Mouse (Mus musculus) left cerebral cortex, postnatal 10 days (tissue): ENCODE results near the gene Mrm3. TPM values are rescaled to one million over a fixed set of nuclear protein-coding genes. Genes with fewer than 3 reads are reported as not detected.

ENCODE experiments used
- DNase-seq, 2 experiments: peaks; one replicate each; pipeline ENCODE4 v3.0.0; 2021 to 2022; ENCODE audit warnings: low spot score in 2 of 2, mixed read lengths in 1 of 2; ENCODE audit errors: extremely low spot score in 1 of 2
- intact Hi-C: fragments of 180-260 bp; cut with DNase I; formaldehyde crosslinking; loops from one replicate; pipeline ENCODE4 v1.15.1; 2025
- total RNA-seq, 2 experiments: library from RNA; stranded (reverse); gene quantifications; 2 replicates each; pipeline ENCODE4 v1.2.3; 2021

Mrm3 gene
- total RNA-seq, 2 experiments from 2014 or later = 17.4 to 17.6 TPM

- intact Hi-C loops = no loop called here
- no peak for DNase-seq
These were observed 35.7 kb downstream of the Mrm3 start for GRCm38 (mm10) chr11:76278960-76279852.

GRCm38 (mm10) chr11:76279971-76280370 is 36.5 kb downstream of the Mrm3 start:
- intact Hi-C loops = no loop called here
- no peak for DNase-seq

GRCm38 (mm10) chr11:76283841-76284240 is 40.3 kb downstream of the Mrm3 start:
- DNase-seq = no peak
- intact Hi-C loops = no loop called here

GRCm38 (mm10) chr11:76285431-76286075 is 42.0 kb downstream of the Mrm3 start:
- no peak for DNase-seq
- intact Hi-C loops = no loop called here

- DNase-seq = no peak
- intact Hi-C loops = no loop called here
These were observed 43.1 kb downstream of the Mrm3 start for GRCm38 (mm10) chr11:76286534-76287126.

- no peak for DNase-seq
- intact Hi-C loops = no loop called here
These were observed 43.8 kb downstream of the Mrm3 start for GRCm38 (mm10) chr11:76287301-76287700.

GRCm38 (mm10) chr11:76288645-76289044 is 45.1 kb downstream of the Mrm3 start:
- DNase-seq = peak in 1 of 2 experiments; percentile 46
- intact Hi-C loops = no loop called here

GRCm38 (mm10) chr11:76290367-76290766 is 46.9 kb downstream of the Mrm3 start:
- DNase-seq = peak; percentile 60 to 66
- intact Hi-C loops = no loop called here

GRCm38 (mm10) chr11:76291960-76292359 is 48.4 kb downstream of the Mrm3 start:
- DNase-seq = no peak
- intact Hi-C loops = no loop called here

- DNase-seq = no peak
- intact Hi-C loops = no loop called here
These were observed 48.9 kb downstream of the Mrm3 start for GRCm38 (mm10) chr11:76292398-76292797.

GRCm38 (mm10) chr11:76292831-76293230 is 49.3 kb downstream of the Mrm3 start:
- intact Hi-C loops = no loop called here
- no peak for DNase-seq

GRCm38 (mm10) chr11:76294078-76294477 is 50.6 kb downstream of the Mrm3 start:
- no peak for DNase-seq
- intact Hi-C loops = no loop called here

GRCm38 (mm10) chr11:76294836-76295235 is 51.3 kb downstream of the Mrm3 start:
- no peak for DNase-seq

GRCm38 (mm10) chr11:76297252-76297651 is 53.7 kb downstream of the Mrm3 start:
- no peak for DNase-seq
- intact Hi-C loops = no loop called here

More at GRCm38 (mm10) chr11:76294836-76295235, 51.3 kb downstream of the Mrm3 start:
- intact Hi-C loops = no loop called here

GRCm38 (mm10) chr11:76298457-76299000 is 55.0 kb downstream of the Mrm3 start:
- intact Hi-C loops = no loop called here
- no peak for DNase-seq

Other genes with a start within 250 kb of the Mrm3 start
- 1 to 10 TPM; 4.5 to 6.2 TPM for gene 1700016K19Rik, start 243.8 kb upstream of the Mrm3 start, total RNA-seq
- gene Rflnb, start 215.9 kb upstream of the Mrm3 start, total RNA-seq = 10 to 100 TPM; 27.3 to 29.6 TPM
- 10 to 100 TPM; 74.5 to 82.5 TPM for gene Vps53, start 64.1 kb upstream of the Mrm3 start, total RNA-seq
- 10 to 100 TPM; 15.4 to 17.0 TPM for gene Fam57a, start 64.0 kb upstream of the Mrm3 start, total RNA-seq
- under 1 TPM; 0.64 to 0.67 TPM for gene Dbil5, start 26.1 kb upstream of the Mrm3 start, total RNA-seq
- gene Gemin4, start 26.1 kb upstream of the Mrm3 start, total RNA-seq = 10 to 100 TPM in 1 of 2 experiments, 1 to 10 TPM in 1; 6.9 to 10.4 TPM
- 10 to 100 TPM; 47.9 to 53.8 TPM for gene Glod4, start within 50 bp of the Mrm3 start, total RNA-seq
- gene Nxn, start 155.4 kb downstream of the Mrm3 start, total RNA-seq = 10 to 100 TPM in 1 of 2 experiments, 1 to 10 TPM in 1; 8.5 to 13.2 TPM
- 10 to 100 TPM; 42.6 to 44.1 TPM for gene Timm22, start 163.2 kb downstream of the Mrm3 start, total RNA-seq